Mouse (Mus musculus): ENCODE data around the gene Pde4d. TPM values are rescaled to one million over a fixed set of nuclear protein-coding genes. Genes with fewer than 3 reads are reported as not detected.

The Pde4d gene
- total and polyA plus RNA-seq, 2 experiments from 2014 or later = 19.0 to 103 TPM

DNA sequence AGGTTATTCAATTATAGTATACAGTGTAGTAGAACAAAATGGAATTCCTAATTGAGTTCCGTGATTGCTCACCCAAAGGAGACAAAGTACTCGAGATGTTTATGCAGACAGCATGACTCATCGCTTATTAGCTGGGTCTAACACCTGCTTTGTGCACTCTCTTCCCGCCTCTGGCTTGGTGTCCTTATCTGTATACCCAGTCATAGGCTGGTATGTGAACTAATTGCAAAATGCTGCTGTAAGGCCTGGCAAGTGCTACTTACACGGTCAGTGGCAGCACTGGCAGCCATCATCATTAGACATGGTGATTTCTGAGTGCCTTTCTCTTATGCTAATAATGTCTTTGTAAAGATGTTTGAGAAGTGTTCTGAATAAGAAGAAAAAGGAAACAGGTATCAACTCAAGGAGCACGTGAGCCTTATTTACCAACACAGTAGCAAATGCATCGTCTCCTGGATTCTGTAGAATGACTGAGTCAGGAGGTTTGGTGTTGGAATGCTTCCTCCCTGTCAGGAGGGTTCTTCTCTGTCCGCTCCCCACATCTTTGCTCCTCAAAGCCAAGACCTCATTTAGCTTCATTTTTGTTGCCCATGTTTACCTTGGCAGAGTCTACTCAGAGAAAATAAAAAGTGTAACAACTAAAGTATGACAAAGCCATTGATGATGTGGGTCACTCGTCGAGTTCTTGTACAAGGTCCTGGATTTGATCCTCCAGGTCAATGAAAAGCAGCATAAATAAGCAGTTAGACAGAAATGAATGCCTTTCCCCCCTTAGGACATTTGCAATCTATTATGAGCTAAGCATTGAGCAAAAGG is 1202.2 kb downstream of the Pde4d start:
- Histone ChIP-seq H3K27ac (ENCODE audit: low read depth, low read length) (no peak overlapping the region), H3K36me3 (ENCODE audit: insufficient read depth, low read length) (no peaks in the 10 kb centered on the region), H3K27me3 (ENCODE audit: insufficient read depth, low read length) (no peaks in the 10 kb centered on the region), H3K4me3 (ENCODE audit: low read depth, low read length) (no peak overlapping the region), H3K9ac (replicated peaks; ENCODE audit: low read length, poor library complexity, severe bottlenecking) (no peak overlapping the region), H3K4me2 (ENCODE audit: low read depth, low read length, poor library complexity, severe bottlenecking) (no peak overlapping the region), H3K9me3 (ENCODE audit: low read length) (no peaks in the 10 kb centered on the region), H3K4me1 (ENCODE audit: insufficient read depth, low read length) (no peaks in the 10 kb centered on the region)
- DNase-seq (ENCODE audit: low spot score) (no peak), ATAC-seq (ENCODE audit: low FRiP score) (no peak)
- TF ChIP-seq CTCF (IDR thresholded peaks at IDR 0.05) = no peak
- 74% methylated on average over 10 of the region's 10 CpGs for WGBS

DNA sequence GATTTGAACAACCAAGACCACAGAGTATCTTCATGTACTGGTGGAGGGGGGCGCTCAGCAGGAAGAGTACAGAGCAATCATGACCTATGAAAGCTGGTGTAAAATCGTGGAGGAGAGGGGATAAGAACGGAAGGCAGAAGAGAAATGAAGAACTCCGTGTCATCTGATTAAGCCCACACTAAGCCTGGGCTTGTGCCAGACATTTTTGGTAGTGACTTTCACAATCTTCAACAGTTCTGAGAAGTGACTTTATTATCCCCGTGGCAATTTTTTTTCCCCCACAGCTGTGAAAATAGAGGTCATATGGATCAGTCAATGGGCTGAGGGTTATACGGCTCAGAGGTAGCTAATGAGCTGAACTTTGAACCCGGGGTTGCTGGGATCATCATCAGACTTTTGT is 1202.9 kb downstream of the Pde4d start:
- Histone ChIP-seq H3K4me3 (ENCODE audit: low read depth, low read length) (no peak overlapping the region), H3K9me3 (ENCODE audit: low read length) (no peaks in the 10 kb centered on the region), H3K36me3 (ENCODE audit: insufficient read depth, low read length) (no peaks in the 10 kb centered on the region), H3K4me2 (ENCODE audit: low read depth, low read length, poor library complexity, severe bottlenecking) (no peak overlapping the region), H3K27ac (ENCODE audit: low read depth, low read length) (no peak overlapping the region), H3K9ac (replicated peaks; ENCODE audit: low read length, poor library complexity, severe bottlenecking) (no peak overlapping the region), H3K4me1 (ENCODE audit: insufficient read depth, low read length) (no peaks in the 10 kb centered on the region), H3K27me3 (ENCODE audit: insufficient read depth, low read length) (no peaks in the 10 kb centered on the region)
- 70% methylated on average over 7 of the region's 7 CpGs for WGBS
- no peak for ATAC-seq (ENCODE audit: low FRiP score)
- no peak for DNase-seq (ENCODE audit: low spot score)
- no peak for TF ChIP-seq CTCF (IDR thresholded peaks at IDR 0.05)

DNA sequence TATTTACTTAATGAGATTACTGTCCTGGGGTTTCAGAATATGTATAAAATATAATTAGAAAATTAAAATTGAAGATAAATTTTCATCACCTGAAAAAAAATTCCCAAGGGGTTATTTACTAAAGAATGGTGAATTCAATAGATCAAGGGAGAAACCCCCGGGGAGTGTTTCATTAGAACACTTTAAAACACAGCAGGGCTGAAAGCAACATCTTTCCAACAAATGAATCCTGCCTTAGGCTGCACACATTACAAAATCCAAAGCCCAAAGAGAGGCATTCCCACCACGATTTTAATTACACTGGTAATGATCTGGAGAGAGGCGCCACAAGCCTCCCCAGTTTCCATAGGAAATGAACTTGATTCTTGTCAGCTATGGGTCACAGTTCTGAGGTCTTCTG is 1205.6 kb downstream of the Pde4d start:
- Histone ChIP-seq H3K4me1 (ENCODE audit: insufficient read depth, low read length) (no peaks in the 10 kb centered on the region), H3K27ac (ENCODE audit: low read depth, low read length) (no peak overlapping the region), H3K4me3 (ENCODE audit: low read depth, low read length) (no peak overlapping the region), H3K36me3 (ENCODE audit: insufficient read depth, low read length) (no peaks in the 10 kb centered on the region), H3K4me2 (ENCODE audit: low read depth, low read length, poor library complexity, severe bottlenecking) (no peak overlapping the region), H3K9me3 (ENCODE audit: low read length) (no peaks in the 10 kb centered on the region), H3K27me3 (ENCODE audit: insufficient read depth, low read length) (no peaks in the 10 kb centered on the region), H3K9ac (replicated peaks; ENCODE audit: low read length, poor library complexity, severe bottlenecking) (no peak overlapping the region)
- peak; percentile 49 for DNase-seq (ENCODE audit: low spot score)
- 59% methylated on average over 3 of the region's 3 CpGs for WGBS
- TF ChIP-seq CTCF (IDR thresholded peaks at IDR 0.05) = no peak
- ATAC-seq (ENCODE audit: low FRiP score) = no peak

DNA sequence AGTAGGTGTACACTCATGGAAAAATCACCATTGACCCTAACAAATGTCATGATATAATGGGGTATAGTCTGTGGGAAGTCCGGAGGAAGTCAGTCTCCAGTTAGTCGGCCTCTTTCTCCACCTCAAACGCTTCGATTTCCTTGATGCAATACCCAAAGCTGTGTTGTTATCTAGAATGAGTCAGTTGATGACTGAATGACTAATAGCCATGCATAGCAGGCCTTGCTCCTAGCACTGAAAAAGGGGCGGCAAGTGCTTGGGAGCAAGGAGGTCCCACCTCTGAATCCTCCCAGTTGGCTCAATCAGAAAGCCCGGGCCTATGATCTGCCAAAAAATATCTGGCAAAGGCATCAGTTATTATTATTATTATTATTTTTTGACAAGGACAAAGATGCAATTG is 1209.4 kb downstream of the Pde4d start:
- no peaks in the 10 kb centered on the region for H3K27me3 ChIP-seq (ENCODE audit: insufficient read depth, low read length)
- no peak overlapping the region for H3K27ac ChIP-seq (ENCODE audit: low read depth, low read length)
- no peak overlapping the region for H3K4me3 ChIP-seq (ENCODE audit: low read depth, low read length)
- no peak for TF ChIP-seq CTCF (IDR thresholded peaks at IDR 0.05)
- H3K4me2 ChIP-seq (ENCODE audit: low read depth, low read length, poor library complexity, severe bottlenecking) = no peak overlapping the region
- ATAC-seq (ENCODE audit: low FRiP score) (no peak), DNase-seq (ENCODE audit: low spot score) (no peak)
- H3K4me1 ChIP-seq (ENCODE audit: insufficient read depth, low read length) = no peaks in the 10 kb centered on the region
- no peaks in the 10 kb centered on the region for H3K9me3 ChIP-seq (ENCODE audit: low read length)
- WGBS = 95% methylated on average over 6 of the region's 6 CpGs
- no peak overlapping the region for H3K9ac ChIP-seq (replicated peaks; ENCODE audit: low read length, poor library complexity, severe bottlenecking)
- H3K36me3 ChIP-seq (ENCODE audit: insufficient read depth, low read length) = no peaks in the 10 kb centered on the region

DNA sequence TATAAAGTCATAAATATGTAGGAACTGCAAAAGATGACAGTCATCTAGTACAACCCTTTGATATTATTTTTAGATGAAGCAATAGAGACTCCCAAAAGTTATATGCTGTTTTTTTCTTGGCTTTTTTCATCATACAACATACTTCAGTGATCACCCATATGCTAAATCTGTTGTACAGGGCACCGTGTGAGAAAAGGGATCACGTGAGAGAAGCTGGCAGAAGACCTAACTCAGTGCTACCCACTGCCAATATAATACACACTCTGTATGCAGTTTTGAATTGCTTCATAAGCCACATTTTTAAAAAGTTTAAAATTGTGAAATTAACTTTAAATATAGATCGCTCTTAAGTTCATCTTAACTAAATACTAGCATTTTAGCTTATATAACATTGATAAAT is 1211.6 kb downstream of the Pde4d start:
- no peaks in the 10 kb centered on the region for H3K36me3 ChIP-seq (ENCODE audit: insufficient read depth, low read length)
- no peaks in the 10 kb centered on the region for H3K27me3 ChIP-seq (ENCODE audit: insufficient read depth, low read length)
- H3K4me1 ChIP-seq (ENCODE audit: insufficient read depth, low read length) = no peaks in the 10 kb centered on the region
- no peak overlapping the region for H3K9ac ChIP-seq (replicated peaks; ENCODE audit: low read length, poor library complexity, severe bottlenecking)
- no peak overlapping the region for H3K27ac ChIP-seq (ENCODE audit: low read depth, low read length)
- DNase-seq (ENCODE audit: low spot score) (no peak), ATAC-seq (ENCODE audit: low FRiP score) (no peak)
- WGBS = 83% methylated on average over 3 of the region's 3 CpGs
- no peak for TF ChIP-seq CTCF (IDR thresholded peaks at IDR 0.05)
- H3K4me3 ChIP-seq (ENCODE audit: low read depth, low read length) = no peak overlapping the region
- H3K9me3 ChIP-seq (ENCODE audit: low read length) = no peaks in the 10 kb centered on the region
- H3K4me2 ChIP-seq (ENCODE audit: low read depth, low read length, poor library complexity, severe bottlenecking) = no peak overlapping the region

DNA sequence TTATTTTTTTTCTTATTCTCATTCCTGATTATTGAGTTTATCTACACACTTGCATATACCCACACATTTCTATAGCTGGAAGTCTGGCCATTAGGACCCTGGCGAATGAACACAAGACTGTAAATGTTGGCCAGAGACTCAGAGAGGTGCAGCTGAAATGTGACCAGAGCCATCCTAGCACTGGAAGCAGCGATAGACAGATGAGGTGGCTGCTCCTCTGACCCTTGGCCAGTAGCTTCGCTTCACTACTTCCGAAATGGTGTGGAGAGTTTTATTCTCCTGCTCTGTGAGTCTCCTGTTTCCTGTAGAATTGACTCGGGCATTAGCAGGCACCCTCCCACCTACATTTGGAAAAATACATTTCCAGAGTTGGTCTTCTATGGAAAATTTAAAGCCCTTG is 1212.4 kb downstream of the Pde4d start:
- Histone ChIP-seq H3K4me1 (ENCODE audit: insufficient read depth, low read length) (no peaks in the 10 kb centered on the region), H3K4me2 (ENCODE audit: low read depth, low read length, poor library complexity, severe bottlenecking) (no peak overlapping the region), H3K36me3 (ENCODE audit: insufficient read depth, low read length) (no peaks in the 10 kb centered on the region), H3K9me3 (ENCODE audit: low read length) (no peaks in the 10 kb centered on the region), H3K9ac (replicated peaks; ENCODE audit: low read length, poor library complexity, severe bottlenecking) (no peak overlapping the region), H3K27me3 (ENCODE audit: insufficient read depth, low read length) (no peaks in the 10 kb centered on the region), H3K27ac (ENCODE audit: low read depth, low read length) (no peak overlapping the region), H3K4me3 (ENCODE audit: low read depth, low read length) (no peak overlapping the region)
- no peak for DNase-seq (ENCODE audit: low spot score)
- 79% methylated on average over 5 of the region's 5 CpGs for WGBS
- TF ChIP-seq CTCF (IDR thresholded peaks at IDR 0.05) = no peak
- ATAC-seq (ENCODE audit: low FRiP score) = no peak
